Mouse (Mus musculus): ENCODE measurements around the gene Arfgap3. TPM values are rescaled to one million over a fixed set of nuclear protein-coding genes. Genes with fewer than 3 reads are reported as not detected.

Arfgap3 gene
- polyA plus RNA-seq, 1 experiment from 2014 or later = 28.5 TPM

DNA sequence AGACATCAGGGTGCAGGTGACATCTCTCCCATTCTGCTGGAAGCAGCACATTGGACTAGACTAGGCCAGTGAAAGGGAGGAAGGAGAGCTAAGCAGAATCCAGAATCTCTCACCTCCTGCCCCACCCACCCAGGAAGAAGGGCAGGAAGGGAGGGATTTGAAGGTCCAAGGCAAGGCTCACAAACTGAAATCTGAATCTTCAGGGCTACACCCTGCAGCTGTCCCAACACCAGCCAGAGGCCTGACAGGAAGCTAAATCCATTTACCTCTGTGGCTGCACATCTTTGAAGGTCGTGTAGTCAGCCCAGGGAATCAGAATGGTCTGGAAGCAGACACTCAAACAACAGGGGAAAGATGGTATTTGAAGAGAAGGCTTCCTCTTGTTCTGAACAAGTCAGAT is 84.8 kb downstream of the Arfgap3 start:
- H3K9me3 ChIP-seq (ENCODE audit: control insufficient read depth, low read length) = no peaks in the 10 kb centered on the region
- no peak for ATAC-seq (ENCODE audit: insufficient number of reproducible peaks, insufficient read depth, low FRiP score, low read depth)
- no peak overlapping the region for H3K4me3 ChIP-seq (ENCODE audit: control insufficient read depth in 1 of 2, insufficient read depth in 1 of 2, low read depth in 1 of 2, low read length in 2 of 2)
- H3K9ac ChIP-seq (ENCODE audit: low read length) = no peak overlapping the region
- no peaks in the 10 kb centered on the region for H3K27me3 ChIP-seq (ENCODE audit: control insufficient read depth, insufficient read depth, low read length)
- no peaks in the 10 kb centered on the region for H3K4me1 ChIP-seq (ENCODE audit: control insufficient read depth in 2 of 2, insufficient read depth in 2 of 2, low read length in 2 of 2)
- WGBS = 21% methylated on average over 1 of the region's 1 CpGs
- H3K27ac ChIP-seq (replicated peaks in 1 of 2; ENCODE audit: control insufficient read depth in 1 of 2, insufficient read depth in 1 of 2, low read depth in 2 of 2, low read length in 2 of 2) = no peak overlapping the region
- no peak overlapping the region for H3K4me2 ChIP-seq (ENCODE audit: low read length)
- H3K36me3 ChIP-seq (ENCODE audit: control insufficient read depth, insufficient read depth, low read length) = no peaks in the 10 kb centered on the region

DNA sequence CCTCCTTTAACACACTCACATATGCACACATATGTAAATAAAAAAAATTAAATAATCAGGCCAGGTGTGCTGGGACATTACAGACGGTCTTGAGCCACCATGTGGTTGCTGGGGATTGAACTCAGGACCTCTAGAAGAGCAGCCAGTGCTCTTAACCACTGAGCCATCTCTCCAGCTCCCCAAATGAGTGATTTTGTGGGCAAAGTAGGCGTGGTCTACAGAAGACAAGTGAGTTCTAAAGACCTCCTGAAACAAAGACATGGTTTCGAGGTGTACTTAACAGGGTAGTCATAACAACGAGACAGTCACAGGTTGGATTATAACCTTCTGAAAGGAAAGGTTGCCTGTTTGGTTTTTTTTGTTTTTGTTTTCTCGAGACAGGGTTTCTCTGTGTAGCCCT is 86.6 kb downstream of the Arfgap3 start:
- Histone ChIP-seq H3K9ac (ENCODE audit: low read length) (no peak overlapping the region), H3K27me3 (ENCODE audit: control insufficient read depth, insufficient read depth, low read length) (no peaks in the 10 kb centered on the region), H3K9me3 (ENCODE audit: control insufficient read depth, low read length) (no peaks in the 10 kb centered on the region), H3K4me3 (ENCODE audit: control insufficient read depth in 1 of 2, insufficient read depth in 1 of 2, low read depth in 1 of 2, low read length in 2 of 2) (no peak overlapping the region), H3K4me2 (ENCODE audit: low read length) (no peak overlapping the region), H3K36me3 (ENCODE audit: control insufficient read depth, insufficient read depth, low read length) (no peaks in the 10 kb centered on the region), H3K4me1 (ENCODE audit: control insufficient read depth in 2 of 2, insufficient read depth in 2 of 2, low read length in 2 of 2) (no peaks in the 10 kb centered on the region), H3K27ac (replicated peaks in 1 of 2; ENCODE audit: control insufficient read depth in 1 of 2, insufficient read depth in 1 of 2, low read depth in 2 of 2, low read length in 2 of 2) (no peak overlapping the region)
- no peak for ATAC-seq (ENCODE audit: insufficient number of reproducible peaks, insufficient read depth, low FRiP score, low read depth)
- WGBS = 77% methylated on average over 5 of the region's 5 CpGs

DNA sequence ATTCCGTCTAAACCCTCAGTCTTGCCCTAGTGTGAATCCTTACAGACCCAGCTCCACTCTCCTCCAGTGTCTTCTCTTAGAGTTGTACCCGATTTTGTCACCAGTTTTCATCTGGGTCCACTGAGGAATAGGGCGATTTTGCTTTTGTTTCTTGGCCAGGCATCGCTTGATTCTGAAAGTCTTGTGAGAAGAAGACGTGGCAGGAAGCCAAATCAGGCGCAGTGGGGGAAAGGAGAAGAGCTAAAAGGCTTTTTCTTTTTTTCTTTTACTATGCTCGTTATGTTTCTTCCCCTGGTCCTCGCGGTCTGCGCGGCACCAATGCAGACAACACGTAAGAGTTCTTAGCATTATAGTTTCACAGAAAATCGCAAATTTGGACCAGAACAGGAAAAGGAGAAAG is 92.1 kb downstream of the Arfgap3 start:
- no peaks in the 10 kb centered on the region for H3K36me3 ChIP-seq (ENCODE audit: control insufficient read depth, insufficient read depth, low read length)
- no peak overlapping the region for H3K4me3 ChIP-seq (ENCODE audit: control insufficient read depth in 1 of 2, insufficient read depth in 1 of 2, low read depth in 1 of 2, low read length in 2 of 2)
- H3K4me2 ChIP-seq (ENCODE audit: low read length) = no peak overlapping the region
- WGBS = 76% methylated on average over 13 of the region's 13 CpGs
- H3K27me3 ChIP-seq (ENCODE audit: control insufficient read depth, insufficient read depth, low read length) = peaks cover 4% of the 10 kb centered on the region; the same call in 1 of the 2 replicates
- H3K9me3 ChIP-seq (ENCODE audit: control insufficient read depth, low read length) = no peaks in the 10 kb centered on the region
- no peak overlapping the region for H3K27ac ChIP-seq (replicated peaks in 1 of 2; ENCODE audit: control insufficient read depth in 1 of 2, insufficient read depth in 1 of 2, low read depth in 2 of 2, low read length in 2 of 2)
- H3K4me1 ChIP-seq (ENCODE audit: control insufficient read depth in 2 of 2, insufficient read depth in 2 of 2, low read length in 2 of 2) = no peaks in the 10 kb centered on the region
- H3K9ac ChIP-seq (ENCODE audit: low read length) = no peak overlapping the region
- ATAC-seq (ENCODE audit: insufficient number of reproducible peaks, insufficient read depth, low FRiP score, low read depth) = no peak

DNA sequence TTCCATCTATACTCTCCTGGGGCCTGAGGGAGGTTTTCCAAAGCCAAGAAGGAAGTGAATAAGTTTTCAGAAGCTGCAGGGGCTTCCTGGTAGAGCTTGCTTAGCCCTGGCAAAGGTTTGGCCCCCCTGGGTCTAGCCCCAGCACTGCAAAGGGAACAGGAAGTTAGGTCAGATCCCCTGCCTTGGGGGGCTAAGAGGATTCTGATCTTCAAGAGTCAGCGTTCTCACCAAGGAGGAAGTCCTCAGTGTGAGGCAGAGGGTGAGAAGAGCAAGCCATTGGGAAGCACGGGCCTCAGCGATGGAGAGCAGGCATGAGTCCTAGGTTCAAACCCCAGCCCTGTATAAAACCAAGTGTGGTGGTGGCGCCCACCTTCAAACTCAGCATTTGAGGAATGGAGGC is 93.6 kb downstream of the Arfgap3 start:
- Histone ChIP-seq H3K27me3 (ENCODE audit: control insufficient read depth, insufficient read depth, low read length) (peaks cover 17% of the 10 kb centered on the region), H3K4me3 (ENCODE audit: control insufficient read depth in 1 of 2, insufficient read depth in 1 of 2, low read depth in 1 of 2, low read length in 2 of 2) (no peak overlapping the region), H3K4me1 (ENCODE audit: control insufficient read depth in 2 of 2, insufficient read depth in 2 of 2, low read length in 2 of 2) (peaks cover 0 to 3% of the 10 kb centered on the region in 2 experiments; a peak in 3 of 4 replicates), H3K9me3 (ENCODE audit: control insufficient read depth, low read length) (no peaks in the 10 kb centered on the region), H3K36me3 (ENCODE audit: control insufficient read depth, insufficient read depth, low read length) (no peaks in the 10 kb centered on the region), H3K9ac (ENCODE audit: low read length) (no peak overlapping the region), H3K4me2 (ENCODE audit: low read length) (no peak overlapping the region), H3K27ac (replicated peaks in 1 of 2; ENCODE audit: control insufficient read depth in 1 of 2, insufficient read depth in 1 of 2, low read depth in 2 of 2, low read length in 2 of 2) (no peak overlapping the region)
- 71% methylated on average over 4 of the region's 4 CpGs for WGBS
- ATAC-seq (ENCODE audit: insufficient number of reproducible peaks, insufficient read depth, low FRiP score, low read depth) = no peak

DNA sequence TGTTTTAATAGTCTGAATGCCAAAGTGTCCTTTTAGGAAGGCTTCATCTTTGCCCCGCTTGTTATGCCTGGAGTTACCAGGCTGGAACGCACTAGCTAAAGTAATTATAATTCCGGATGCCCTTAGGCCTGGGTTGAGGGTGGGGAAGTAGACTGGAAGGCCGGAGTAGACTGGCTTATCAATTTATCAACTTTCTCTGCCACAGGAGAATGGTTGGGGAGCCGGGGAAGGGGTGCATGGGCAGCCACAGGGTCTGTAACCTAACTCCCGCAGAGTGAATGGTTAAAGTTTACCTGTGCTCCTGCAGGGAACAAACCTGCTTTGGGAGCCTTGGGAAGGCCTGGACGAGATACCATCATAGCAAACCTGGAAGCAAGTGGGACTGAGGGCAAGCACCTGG is 94.1 kb downstream of the Arfgap3 start:
- Histone ChIP-seq H3K4me2 (ENCODE audit: low read length) (no peak overlapping the region), H3K9ac (ENCODE audit: low read length) (no peak overlapping the region), H3K9me3 (ENCODE audit: control insufficient read depth, low read length) (no peaks in the 10 kb centered on the region), H3K4me1 (ENCODE audit: control insufficient read depth in 2 of 2, insufficient read depth in 2 of 2, low read length in 2 of 2) (peaks cover 0 to 8% of the 10 kb centered on the region in 2 experiments; a peak in 3 of 4 replicates), H3K27ac (replicated peaks in 1 of 2; ENCODE audit: control insufficient read depth in 1 of 2, insufficient read depth in 1 of 2, low read depth in 2 of 2, low read length in 2 of 2) (no peak overlapping the region), H3K4me3 (ENCODE audit: control insufficient read depth in 1 of 2, insufficient read depth in 1 of 2, low read depth in 1 of 2, low read length in 2 of 2) (no peak overlapping the region), H3K27me3 (ENCODE audit: control insufficient read depth, insufficient read depth, low read length) (peaks cover 23% of the 10 kb centered on the region), H3K36me3 (ENCODE audit: control insufficient read depth, insufficient read depth, low read length) (no peaks in the 10 kb centered on the region)
- ATAC-seq (ENCODE audit: insufficient number of reproducible peaks, insufficient read depth, low FRiP score, low read depth) = no peak
- 76% methylated on average over 7 of the region's 7 CpGs for WGBS

DNA sequence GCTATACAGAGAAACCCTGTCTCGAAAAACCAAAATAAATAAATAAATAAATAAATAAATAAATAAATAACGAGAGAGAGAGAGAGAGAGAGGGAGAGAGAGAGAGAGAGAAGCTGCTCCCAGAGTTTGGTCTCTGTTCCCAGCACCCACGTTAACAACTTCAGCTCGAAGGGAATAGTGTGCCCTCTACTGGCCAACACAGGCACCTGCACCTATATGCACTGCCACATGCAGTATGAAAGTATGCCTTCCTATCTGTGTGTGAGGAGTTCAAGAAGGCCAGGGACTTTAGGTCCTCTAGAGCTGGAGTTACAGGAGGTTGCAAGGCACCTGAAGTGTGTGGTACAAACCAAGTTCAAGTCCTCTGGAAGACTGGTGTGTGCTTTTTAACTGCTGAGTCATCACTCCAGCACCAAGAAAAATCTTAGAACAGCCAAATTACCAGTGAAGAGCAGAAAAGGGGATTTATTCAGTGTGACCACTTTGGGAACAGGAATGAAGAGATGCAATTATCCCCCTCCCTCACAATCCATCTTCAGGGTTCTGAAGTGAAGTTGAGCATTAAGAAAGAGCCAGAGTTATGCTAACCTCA is 94.8 kb downstream of the Arfgap3 start:
- no peak overlapping the region for H3K4me3 ChIP-seq (ENCODE audit: control insufficient read depth in 1 of 2, insufficient read depth in 1 of 2, low read depth in 1 of 2, low read length in 2 of 2)
- H3K4me1 ChIP-seq (ENCODE audit: control insufficient read depth in 2 of 2, insufficient read depth in 2 of 2, low read length in 2 of 2) = peaks cover 0 to 12% of the 10 kb centered on the region in 2 experiments; a peak in 3 of 4 replicates
- whole genome bisulfite sequencing = 84% methylated on average over 3 of the region's 4 CpGs
- peaks cover 29% of the 10 kb centered on the region for H3K27me3 ChIP-seq (ENCODE audit: control insufficient read depth, insufficient read depth, low read length)
- H3K36me3 ChIP-seq (ENCODE audit: control insufficient read depth, insufficient read depth, low read length) = no peaks in the 10 kb centered on the region
- H3K4me2 ChIP-seq (ENCODE audit: low read length) = no peak overlapping the region
- H3K27ac ChIP-seq (replicated peaks in 1 of 2; ENCODE audit: control insufficient read depth in 1 of 2, insufficient read depth in 1 of 2, low read depth in 2 of 2, low read length in 2 of 2) = no peak overlapping the region
- ATAC-seq (ENCODE audit: insufficient number of reproducible peaks, insufficient read depth, low FRiP score, low read depth) = no peak
- no peak overlapping the region for H3K9ac ChIP-seq (ENCODE audit: low read length)
- H3K9me3 ChIP-seq (ENCODE audit: control insufficient read depth, low read length) = no peaks in the 10 kb centered on the region

DNA sequence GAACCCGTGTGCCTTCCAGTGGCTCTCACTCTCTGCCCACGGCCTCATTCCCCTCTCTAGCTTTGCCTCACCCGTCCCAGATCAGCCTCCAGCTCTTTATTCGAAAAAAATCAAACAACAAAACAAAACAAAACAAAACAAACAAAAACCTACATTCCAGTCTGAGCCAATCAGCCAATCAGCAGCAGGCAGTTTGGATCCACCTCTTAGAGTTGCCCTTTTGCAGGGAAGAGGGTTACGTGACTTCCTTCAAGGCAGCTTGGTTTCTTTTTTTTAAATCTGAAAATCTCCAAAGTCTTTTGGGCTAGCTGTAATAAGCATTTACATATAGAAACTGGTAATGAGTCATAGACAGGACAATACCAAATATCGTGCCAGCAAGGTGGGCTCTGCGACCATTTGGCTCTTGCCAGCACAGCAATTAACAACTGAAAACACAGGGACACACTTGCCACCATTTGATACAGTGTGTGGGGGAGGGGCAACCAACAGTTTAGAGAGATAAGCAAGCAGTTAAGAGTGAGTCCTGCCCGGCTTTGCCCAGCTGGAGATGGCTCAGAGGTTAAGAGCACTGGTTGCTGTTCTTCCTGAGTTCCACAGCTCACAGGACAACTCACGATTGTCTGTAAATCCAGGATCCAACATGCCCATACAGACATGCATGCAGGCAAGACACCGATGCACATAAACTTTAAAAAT is 95.5 kb downstream of the Arfgap3 start:
- peaks cover 37% of the 10 kb centered on the region for H3K27me3 ChIP-seq (ENCODE audit: control insufficient read depth, insufficient read depth, low read length)
- 42% methylated on average over 10 of the region's 10 CpGs for WGBS
- no peak for ATAC-seq (ENCODE audit: insufficient number of reproducible peaks, insufficient read depth, low FRiP score, low read depth)

More for the DNA sequence above, 95.5 kb downstream of the Arfgap3 start:
- Histone ChIP-seq H3K4me2 (ENCODE audit: low read length) (no peak overlapping the region), H3K4me1 (ENCODE audit: control insufficient read depth in 2 of 2, insufficient read depth in 2 of 2, low read length in 2 of 2) (peaks cover 0 to 12% of the 10 kb centered on the region in 2 experiments; a peak in 3 of 4 replicates), H3K27ac (replicated peaks in 1 of 2; ENCODE audit: control insufficient read depth in 1 of 2, insufficient read depth in 1 of 2, low read depth in 2 of 2, low read length in 2 of 2) (no peak overlapping the region), H3K4me3 (ENCODE audit: control insufficient read depth in 1 of 2, insufficient read depth in 1 of 2, low read depth in 1 of 2, low read length in 2 of 2) (no peak overlapping the region), H3K9me3 (ENCODE audit: control insufficient read depth, low read length) (no peaks in the 10 kb centered on the region), H3K36me3 (ENCODE audit: control insufficient read depth, insufficient read depth, low read length) (no peaks in the 10 kb centered on the region), H3K9ac (ENCODE audit: low read length) (no peak overlapping the region)
